Mouse (Mus musculus) T-helper 17 cell (primary cell): Measurements from ENCODE around the gene Snapc1.

ENCODE experiments used
- in situ Hi-C, 2 experiments: fragments of 300-600 bp; cut with MboI, MseI; formaldehyde crosslinking; loops; 1 replicate in 1 of 2; 2 replicates in 1 of 2; pipeline ENCODE4 v1.15.1; 2025; ENCODE audit warnings: high pct_unique_total_duplicates in 2 of 2

Gene Snapc1

DNA sequence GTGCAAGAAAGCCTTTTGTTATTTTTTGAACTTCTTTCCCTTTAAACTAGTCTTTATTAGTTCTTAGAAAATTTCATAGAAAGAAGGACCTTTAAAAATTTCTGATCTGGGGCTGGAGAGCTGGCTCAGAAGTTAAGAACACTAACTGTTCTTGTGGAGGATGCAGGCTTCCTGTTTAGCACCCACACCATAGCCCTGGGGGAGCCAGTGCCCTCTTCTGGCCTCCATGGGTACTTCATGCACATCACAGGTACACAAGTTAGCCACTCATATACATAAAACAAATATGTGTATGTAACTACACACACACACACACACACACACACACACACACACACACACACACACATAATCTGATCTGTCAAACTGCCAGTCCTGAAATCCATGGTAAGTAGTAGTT lies 25.3 kb downstream of the Snapc1 start:
- in situ Hi-C loops, result loop anchor here (25.0 kb wide), 2 partner anchors 777 to 952 kb away; no protein-coding TSS in a partner anchor

DNA sequence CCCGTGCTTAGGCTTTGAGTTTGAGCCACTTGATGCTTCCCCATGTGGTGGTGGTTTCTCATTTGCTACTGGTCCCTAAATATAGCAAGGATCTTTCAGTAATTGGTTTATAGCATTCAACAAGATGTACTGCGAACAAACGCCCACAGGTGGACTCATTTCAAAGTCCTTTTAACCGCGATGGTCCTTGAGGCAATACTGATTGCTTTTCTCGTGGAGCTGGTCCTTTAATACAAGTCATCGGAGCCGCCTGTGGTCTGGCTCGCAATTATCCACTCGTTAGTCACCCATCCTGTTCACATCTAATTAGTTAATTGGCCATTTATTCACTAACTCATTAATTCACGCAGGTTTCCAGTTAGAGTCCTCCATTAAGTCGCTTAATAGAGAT lies 32.6 kb downstream of the Snapc1 start:
- in situ Hi-C loops, result loop anchor here (25.0 kb wide), 2 partner anchors 785 to 960 kb away; no protein-coding TSS in a partner anchor

DNA sequence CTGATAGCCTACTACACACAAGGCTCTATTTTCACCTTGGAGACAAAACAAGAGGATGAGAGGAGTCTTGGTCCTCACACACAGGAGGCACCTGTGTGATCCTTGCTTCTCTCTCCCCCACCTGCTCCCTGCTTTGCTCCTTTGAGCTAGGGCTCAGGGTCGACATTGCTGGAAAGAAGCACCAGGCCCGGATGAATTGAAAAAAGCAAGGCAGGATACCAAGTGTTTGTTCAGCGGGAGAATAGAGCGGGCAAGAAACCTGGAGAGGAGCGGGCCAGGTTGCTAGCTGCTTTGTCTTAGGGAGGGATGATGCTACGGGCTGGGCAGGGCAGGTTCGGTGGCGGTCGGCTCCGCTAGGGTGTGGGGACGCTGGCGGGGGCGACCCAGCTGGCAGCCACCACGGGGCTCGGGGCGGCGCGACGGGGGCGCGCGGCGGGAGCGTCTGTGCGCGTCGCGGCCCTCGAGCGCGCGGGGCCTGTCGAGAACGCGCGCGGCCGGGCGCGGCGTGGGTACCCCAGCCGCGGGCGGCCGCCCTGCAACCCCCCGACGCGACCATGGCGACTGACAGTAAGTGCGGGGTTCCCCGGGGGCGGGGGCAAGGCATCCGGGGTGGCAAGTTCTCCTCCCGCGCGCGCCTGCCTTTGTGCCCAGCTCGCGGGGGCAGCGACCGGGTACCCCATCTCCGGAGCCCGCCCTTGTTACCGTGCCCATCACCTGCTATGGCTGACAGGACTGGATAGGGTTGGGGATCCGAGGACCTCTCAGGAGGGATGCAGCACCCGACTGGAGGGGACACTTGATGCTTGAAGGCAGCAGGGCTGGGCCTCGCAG lies 33.2 kb downstream of the Snapc1 start, which contains the start of gene Syt16:
Gene Syt16 (plus strand): TSS at position 365 of the 831 bp plus-strand sequence.
- in situ Hi-C loops, result loop anchor here (25.0 kb wide), 2 partner anchors 785 to 960 kb away; no protein-coding TSS in a partner anchor

DNA sequence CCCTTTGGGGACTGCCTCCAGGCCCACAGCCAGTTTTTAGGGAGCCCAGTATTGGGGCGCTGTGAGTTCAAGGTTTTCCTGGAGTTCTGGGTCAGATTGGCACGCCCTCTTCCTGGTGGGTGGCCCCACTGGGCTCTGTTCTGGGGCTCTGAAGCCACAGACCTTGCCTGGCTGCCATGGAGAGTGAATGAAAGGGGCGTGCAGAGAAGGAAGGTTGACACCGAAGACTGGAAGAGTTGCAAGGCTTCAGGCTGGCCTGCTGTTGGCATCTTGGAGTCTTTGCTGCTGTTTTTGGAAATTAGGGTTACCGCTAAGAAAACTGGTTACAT lies 33.8 kb downstream of the Snapc1 start:
- in situ Hi-C loops, result loop anchor here (25.0 kb wide), 2 partner anchors 786 to 961 kb away; no protein-coding TSS in a partner anchor

DNA sequence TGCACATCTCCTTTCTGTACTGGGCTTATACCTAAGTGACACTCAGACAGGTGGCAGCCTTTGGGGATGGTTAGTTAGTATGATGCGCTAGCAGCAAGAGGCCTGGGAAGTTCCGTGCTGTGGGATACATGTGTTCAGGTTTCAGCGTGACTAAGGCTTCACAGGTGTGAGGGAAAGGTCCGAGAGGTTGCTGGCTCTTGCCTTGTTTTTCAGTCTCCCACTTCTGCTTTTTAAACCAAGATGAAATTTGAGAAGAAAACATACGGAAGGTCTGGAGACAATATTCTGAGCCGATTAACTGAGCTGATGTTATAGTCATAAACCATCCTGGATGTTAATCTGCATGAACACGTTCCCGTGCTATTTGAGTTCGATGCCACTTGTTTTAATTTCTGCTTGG lies 38.2 kb downstream of the Snapc1 start:
- in situ Hi-C loops, result no loop called here

DNA sequence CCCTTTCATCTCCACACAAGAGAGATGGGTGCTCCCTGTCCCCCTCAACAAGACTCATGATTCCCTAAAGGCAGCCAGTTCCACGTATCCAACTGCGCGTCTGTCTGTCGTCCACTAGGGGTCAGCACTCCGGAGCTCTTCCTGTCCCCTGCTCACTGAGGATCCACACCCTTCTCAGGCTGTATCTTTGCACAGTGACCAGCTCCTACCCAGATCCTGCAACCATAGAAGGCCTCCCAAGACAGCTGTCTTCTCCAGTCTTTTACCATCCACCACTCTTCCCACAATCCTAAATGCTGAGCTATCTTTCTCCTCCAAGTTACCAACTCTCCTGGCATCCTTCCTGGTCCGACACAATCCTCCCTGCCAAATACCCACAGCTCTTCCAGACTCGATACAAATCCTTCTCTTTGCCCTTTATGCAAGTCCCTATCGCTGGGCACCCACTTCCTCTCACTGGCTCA lies 45.2 kb downstream of the Snapc1 start:
- in situ Hi-C loops, result no loop called here

DNA sequence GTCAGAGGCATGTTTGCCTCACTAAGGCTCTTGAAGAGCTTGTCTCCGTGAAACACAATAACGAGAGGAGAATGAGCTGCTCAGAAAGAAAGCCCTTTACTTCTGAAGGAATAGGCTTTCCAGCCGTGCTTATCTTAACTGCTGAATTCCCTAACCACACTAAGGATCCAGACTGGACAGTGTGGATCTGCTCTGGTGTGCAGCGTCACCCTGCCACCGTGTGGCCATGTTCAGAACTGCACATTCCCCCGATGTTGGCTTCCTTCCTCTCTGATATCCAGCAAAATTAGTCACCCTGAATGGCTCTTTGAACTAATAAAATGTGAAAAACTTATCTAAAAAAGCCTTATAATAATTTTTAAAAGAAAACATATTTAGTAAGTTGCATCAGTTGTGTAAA lies 49.5 kb downstream of the Snapc1 start:
- in situ Hi-C loops, result no loop called here

DNA sequence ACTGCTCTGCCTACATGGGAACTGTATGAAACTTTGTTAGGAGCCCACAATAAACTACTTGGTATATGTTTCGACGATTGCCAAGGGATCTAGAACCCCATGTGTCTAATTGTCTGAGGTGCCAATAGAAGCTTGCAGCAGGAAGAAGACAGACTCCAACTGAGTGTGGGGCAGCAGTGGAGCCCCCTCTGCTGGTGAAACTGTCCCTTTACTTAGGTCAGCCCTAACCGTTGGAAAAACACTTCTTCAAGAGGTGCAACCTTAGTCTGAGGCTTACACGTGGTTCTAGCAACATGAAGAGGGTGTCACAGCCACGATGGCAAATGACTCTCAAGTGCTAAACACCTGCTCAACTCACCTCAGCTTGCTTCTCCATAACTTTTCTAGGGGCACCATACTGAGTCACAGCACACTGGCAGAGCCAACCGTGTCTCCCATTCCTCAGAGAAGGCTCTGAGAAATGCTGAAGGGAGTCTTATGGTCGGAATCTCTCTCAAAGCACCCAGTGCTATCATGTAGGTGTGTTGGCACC lies 50.5 kb downstream of the Snapc1 start:
- in situ Hi-C loops, result loop anchor here (5.0 kb wide), 2 partner anchors 272 to 277 kb away; no protein-coding TSS in a partner anchor

DNA sequence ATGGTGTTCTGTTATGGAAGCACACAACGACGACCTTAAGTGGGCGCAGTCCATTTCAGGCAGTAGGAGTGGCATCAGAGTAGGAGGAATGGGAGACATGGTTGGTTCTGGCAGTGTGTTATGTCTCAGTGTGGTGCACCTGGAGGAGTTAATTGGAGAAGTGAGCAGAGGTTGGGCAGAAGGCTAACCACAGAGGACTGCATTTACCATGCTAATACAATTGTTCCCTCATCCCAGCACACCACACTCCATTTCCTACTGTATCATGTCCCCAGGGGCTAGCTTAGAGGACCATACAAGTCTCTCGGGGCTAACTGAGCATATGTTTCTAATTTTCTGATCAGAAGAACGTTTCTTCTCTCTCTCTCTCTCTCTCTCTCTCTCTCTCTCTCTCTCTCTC lies 51.2 kb downstream of the Snapc1 start:
- in situ Hi-C loops, result loop anchor here (5.0 kb wide), 2 partner anchors 272 to 277 kb away; no protein-coding TSS in a partner anchor

DNA sequence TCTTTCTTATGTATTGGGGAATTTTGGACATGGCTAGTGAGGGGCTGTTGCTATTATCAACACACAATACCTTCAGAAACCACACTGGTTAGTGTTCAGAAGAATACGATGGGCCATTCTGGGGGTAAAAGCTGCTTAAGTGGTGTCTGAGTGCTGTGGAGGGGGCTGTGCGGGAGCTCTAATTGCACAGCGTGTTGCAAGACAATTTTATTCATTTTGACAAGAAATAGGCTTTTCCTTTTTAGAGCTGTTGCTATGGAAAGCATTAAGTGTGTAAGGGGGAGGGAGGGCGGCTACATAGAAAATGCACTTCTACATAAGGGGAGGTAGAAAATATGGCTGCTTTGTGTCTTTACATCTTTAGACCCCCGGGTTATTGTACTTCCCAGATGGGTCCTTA lies 59.0 kb downstream of the Snapc1 start:
- in situ Hi-C loops, result no loop called here

DNA sequence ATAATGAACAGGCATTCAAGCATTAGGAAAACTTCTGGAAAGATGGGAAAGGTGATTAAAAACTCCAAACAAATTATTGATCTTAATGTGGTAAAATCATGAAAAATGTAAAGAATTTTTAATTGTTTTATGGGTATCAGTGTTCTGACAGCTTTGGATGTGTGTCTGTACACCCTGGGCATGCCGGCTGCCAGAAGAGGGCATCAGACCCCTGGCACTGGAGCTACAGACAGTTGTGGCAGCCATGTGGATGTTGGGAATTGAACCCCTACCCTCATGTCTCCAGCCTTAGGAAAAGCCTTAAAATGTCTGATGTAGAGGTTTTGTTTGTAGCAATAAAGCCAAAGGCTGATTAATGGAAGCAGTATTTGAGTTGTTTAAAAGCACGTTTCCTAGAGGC lies 60.6 kb downstream of the Snapc1 start:
- in situ Hi-C loops, result no loop called here
